Mouse (Mus musculus) CH12.LX (cell line): ENCODE measurements at regions not wholly inside any gene's neighbourhood (a gene's known extent, or its start where the extent isn't known, plus 50 kb on each side); places are given as distances from the start of the nearest gene placed in this dataset.

Source experiments
- DNase-seq: peaks from one replicate; pipeline ENCODE4 v3.0.0-alpha.2; 2013; ENCODE audit errors: extremely low read depth
- H3K27ac ChIP-seq: 2 replicates; pipeline ENCODE4 v1.5.1; 2012; ENCODE audit warnings: low read depth, mild to moderate bottlenecking, control low read depth, moderate library complexity; ENCODE audit not compliant: insufficient read depth
- H3K27me3 ChIP-seq: replicated peaks from 2 replicates; pipeline ENCODE3; 2012; ENCODE audit warnings: inconsistent platforms
- H3K36me3 ChIP-seq, 2 experiments: replicated peaks in 1 of 2; 2 replicates each; pipeline versions ENCODE3 to v1.6.1; 2012; ENCODE audit warnings: inconsistent platforms in 1 of 2, low read length in 1 of 2, mild to moderate bottlenecking in 1 of 2, mixed read lengths in 1 of 2, moderate library complexity in 1 of 2; ENCODE audit not compliant: control insufficient read depth in 1 of 2, insufficient read depth in 1 of 2
- H3K4me1 ChIP-seq, 2 experiments: 2 replicates each; pipeline ENCODE4 v1.6.1; 2012; ENCODE audit warnings: inconsistent platforms in 1 of 2, moderate library complexity in 1 of 2; ENCODE audit not compliant: insufficient read depth in 2 of 2, control insufficient read depth in 1 of 2
- H3K4me2 ChIP-seq: 2 replicates; pipeline ENCODE4 v1.6.1; 2012; ENCODE audit warnings: low read depth, mild to moderate bottlenecking, control low read depth; ENCODE audit not compliant: poor library complexity, insufficient read depth, severe bottlenecking
- H3K4me3 ChIP-seq, 3 experiments: fragments of 150-350 bp in 1 of 3; sonication (generic) in 1 of 3; replicated peaks in 1 of 3; 2 replicates each; pipeline versions ENCODE3 to v1.5.1; 2011 to 2012; ENCODE audit warnings: low read depth in 2 of 3, low read length in 2 of 3, mild to moderate bottlenecking in 2 of 3, moderate library complexity in 2 of 3, control low read depth in 1 of 3, improper control_type of control experiment in 1 of 3, inconsistent platforms in 1 of 3, mixed read lengths in 1 of 3; ENCODE audit not compliant: poor library complexity in 1 of 3
- H3K79me2 ChIP-seq: replicated peaks from 2 replicates; pipeline ENCODE4 v1.6.1; 2012; ENCODE audit warnings: mild to moderate bottlenecking, moderate library complexity; ENCODE audit not compliant: control insufficient read depth, poor library complexity, insufficient read depth, severe bottlenecking; ENCODE audit errors: extremely low read depth
- H3K9ac ChIP-seq: 2 replicates; pipeline ENCODE4 v1.6.1; 2012; ENCODE audit warnings: low read depth, mild to moderate bottlenecking, control low read depth, moderate library complexity; ENCODE audit not compliant: insufficient read depth
- H3K9me3 ChIP-seq: replicated peaks from 2 replicates; pipeline ENCODE3; 2012; ENCODE audit warnings: low read length, inconsistent platforms, mixed read lengths
- BHLHE40 ChIP-seq: IDR thresholded peaks from 2 replicates; pipeline ENCODE4 v1.6.1; 2011; ENCODE audit warnings: mild to moderate bottlenecking, low read depth, low read length, improper control_type of control experiment
- CHD1 ChIP-seq: IDR thresholded peaks from 2 replicates; pipeline ENCODE4 v1.6.1; 2012; ENCODE audit warnings: low read depth, low read length, improper control_type of control experiment, inconsistent platforms
- ELF1 ChIP-seq: IDR thresholded peaks from 2 replicates; pipeline ENCODE4 v1.6.1; 2014; ENCODE audit warnings: low read depth, mild to moderate bottlenecking, inconsistent platforms, low read length, improper control_type of control experiment
- EP300 ChIP-seq: IDR thresholded peaks from 2 replicates; pipeline ENCODE4 v1.6.1; 2011; ENCODE audit warnings: low read length, improper control_type of control experiment
- ETS1 ChIP-seq: conservative IDR thresholded peaks from 2 replicates; pipeline ENCODE4 v1.6.1; 2012; ENCODE audit warnings: low read depth, mild to moderate bottlenecking, inconsistent platforms, low read length, improper control_type of control experiment, moderate library complexity
- GABPA ChIP-seq: IDR thresholded peaks from 2 replicates; pipeline ENCODE4 v1.6.1; 2012; ENCODE audit warnings: low read depth, low read length, improper control_type of control experiment, inconsistent platforms; ENCODE audit not compliant: insufficient replicate concordance
- HCFC1 ChIP-seq: IDR thresholded peaks from 2 replicates; pipeline ENCODE4 v1.6.1; 2012; ENCODE audit warnings: low read depth, mild to moderate bottlenecking, inconsistent platforms, low read length, improper control_type of control experiment
- JUN ChIP-seq: IDR thresholded peaks from 2 replicates; pipeline ENCODE4 v1.6.1; 2011; ENCODE audit warnings: low read depth, mild to moderate bottlenecking, low read length, improper control_type of control experiment, moderate library complexity; ENCODE audit not compliant: insufficient read depth
- JUND ChIP-seq: conservative IDR thresholded peaks from 2 replicates; pipeline ENCODE4 v1.6.1; 2011; ENCODE audit warnings: low read depth, low read length, improper control_type of control experiment
- KAT2A ChIP-seq: IDR thresholded peaks from 2 replicates; pipeline ENCODE4 v1.6.1; 2012; ENCODE audit warnings: low read length, improper control_type of control experiment, inconsistent platforms; ENCODE audit not compliant: insufficient replicate concordance
- MAFK ChIP-seq: IDR thresholded peaks from 2 replicates; pipeline ENCODE4 v1.6.1; 2011; ENCODE audit warnings: low read length, improper control_type of control experiment; ENCODE audit not compliant: insufficient replicate concordance
- MAX ChIP-seq: IDR thresholded peaks from 2 replicates; pipeline ENCODE4 v1.6.1; 2011; ENCODE audit warnings: low read length, improper control_type of control experiment
- MEF2A ChIP-seq: IDR thresholded peaks from 2 replicates; pipeline ENCODE4 v1.6.1; 2014; ENCODE audit warnings: low read depth, mild to moderate bottlenecking, inconsistent platforms, low read length, improper control_type of control experiment, borderline replicate concordance
- MXI1 ChIP-seq: IDR thresholded peaks from 2 replicates; pipeline ENCODE4 v1.6.1; 2011; ENCODE audit warnings: mild to moderate bottlenecking, low read depth, low read length, improper control_type of control experiment
- MYC ChIP-seq: IDR thresholded peaks from 2 replicates; pipeline ENCODE4 v1.6.1; 2011; ENCODE audit warnings: low read depth, mild to moderate bottlenecking, improper control_type of control experiment, low read length
- NELFE ChIP-seq: IDR thresholded peaks from 2 replicates; pipeline ENCODE4 v1.6.1; 2011; ENCODE audit warnings: low read depth, low read length, improper control_type of control experiment
- PAX5 ChIP-seq: IDR thresholded peaks from 2 replicates; pipeline ENCODE4 v1.6.1; 2012; ENCODE audit warnings: low read length, inconsistent platforms, mixed read lengths
- SIN3A ChIP-seq: IDR thresholded peaks from 2 replicates; pipeline ENCODE4 v1.6.1; 2012; ENCODE audit warnings: low read length, improper control_type of control experiment, inconsistent platforms
- SMC3 ChIP-seq: IDR thresholded peaks from 2 replicates; pipeline ENCODE4 v1.6.1; 2011; ENCODE audit warnings: low read depth, low read length, improper control_type of control experiment
- TCF12 ChIP-seq: IDR thresholded peaks from 2 replicates; pipeline ENCODE4 v1.6.1; 2014; ENCODE audit warnings: low read depth, mild to moderate bottlenecking, inconsistent platforms, low read length, improper control_type of control experiment
- USF1 ChIP-seq: IDR thresholded peaks from 2 replicates; pipeline ENCODE4 v1.6.1; 2014; ENCODE audit warnings: low read depth, mild to moderate bottlenecking, inconsistent platforms, low read length, improper control_type of control experiment
- USF2 ChIP-seq: conservative IDR thresholded peaks from 2 replicates; pipeline ENCODE4 v1.6.1; 2011; ENCODE audit warnings: low read depth, low read length, improper control_type of control experiment
- ZC3H11A ChIP-seq: IDR thresholded peaks from 2 replicates; pipeline ENCODE4 v1.6.1; 2012; ENCODE audit warnings: low read depth, mild to moderate bottlenecking, inconsistent platforms, low read length, improper control_type of control experiment
- ZKSCAN1 ChIP-seq: IDR thresholded peaks from 2 replicates; pipeline ENCODE4 v1.6.1; 2012; ENCODE audit warnings: low read depth, inconsistent platforms, low read length, improper control_type of control experiment, borderline replicate concordance
- ZMIZ1 ChIP-seq: IDR thresholded peaks from 2 replicates; pipeline ENCODE4 v1.6.1; 2012; ENCODE audit warnings: low read depth, mild to moderate bottlenecking, inconsistent platforms, low read length, improper control_type of control experiment
- ZNF384 ChIP-seq: IDR thresholded peaks from 2 replicates; pipeline ENCODE4 v1.6.1; 2012; ENCODE audit warnings: low read depth, low read length, improper control_type of control experiment, inconsistent platforms
- dilution Hi-C: fragments of 300-500 bp; cut with MboI; formaldehyde crosslinking; loops from 2 replicates; pipeline ENCODE4 v1.14.3; 2020; ENCODE audit warnings: low sequenced_read_pairs; ENCODE audit not compliant: extremely low pct_unique_long_range_greater_than_20kb, extremely low pct_ligation_motif_present
- in situ Hi-C: fragments of 300-500 bp; cut with MboI; formaldehyde crosslinking; loops from 3 replicates; pipeline ENCODE4 v1.14.3; 2019; ENCODE audit warnings: low sequenced_read_pairs, low pct_ligation_motif_present, low pct_unique_long_range_greater_than_20kb, mixed read lengths

GRCm38 (mm10) chr4:99459436-99459835 is 163.7 kb downstream of the Gm12689 start:
- dilution Hi-C loops: no loop called here
- no peak overlapping the region for H3K4me2 ChIP-seq
- peaks cover 54% of the 10 kb centered on the region for H3K9me3 ChIP-seq
- DNase-seq: no peak
- TF ChIP-seq HCFC1 (no peak), MXI1 (no peak), ZNF384 (no peak), BHLHE40 (no peak), JUND (no peak), PAX5 (no peak), MAX (no peak), TCF12 (no peak), USF1 (no peak), ZMIZ1 (no peak), GABPA (no peak), ELF1 (no peak), KAT2A (no peak)
- TF ChIP-seq, all 38 proteins: peak for 0
- Histone ChIP-seq H3K27ac (no peak overlapping the region), H3K4me3 (no peak overlapping the region), H3K36me3 (no peaks in the 10 kb centered on the region), H3K4me1 (no peaks in the 10 kb centered on the region), H3K27me3 (no peaks in the 10 kb centered on the region), H3K9ac (no peak overlapping the region), H3K79me2 (no peaks in the 10 kb centered on the region)
- in situ Hi-C loops: no loop called here

- Histone ChIP-seq H3K27ac (no peak overlapping the region), H3K27me3 (no peaks in the 10 kb centered on the region), H3K4me1 (no peaks in the 10 kb centered on the region), H3K4me2 (no peak overlapping the region), H3K9ac (no peak overlapping the region), H3K9me3 (peaks cover 53% of the 10 kb centered on the region), H3K36me3 (no peaks in the 10 kb centered on the region), H3K79me2 (no peaks in the 10 kb centered on the region), H3K4me3 (no peak overlapping the region)
- dilution Hi-C loops (no loop called here), in situ Hi-C loops (no loop called here)
- no peak for DNase-seq
- TF ChIP-seq TCF12 (no peak), USF1 (no peak), ZC3H11A (no peak), JUN (no peak), MYC (no peak), ZKSCAN1 (no peak), HCFC1 (no peak), MAFK (no peak), EP300 (no peak), ZNF384 (no peak), USF2 (no peak), NELFE (no peak), JUND (no peak), SIN3A (no peak), ETS1 (no peak), MEF2A (no peak), CHD1 (no peak), SMC3 (no peak)
Observed at GRCm38 (mm10) chr4:99465493-99465892, 169.8 kb downstream of the Gm12689 start.
